18 mouse cellular contexts compared by ENCODE assay signal in the genomic region with DNA sequence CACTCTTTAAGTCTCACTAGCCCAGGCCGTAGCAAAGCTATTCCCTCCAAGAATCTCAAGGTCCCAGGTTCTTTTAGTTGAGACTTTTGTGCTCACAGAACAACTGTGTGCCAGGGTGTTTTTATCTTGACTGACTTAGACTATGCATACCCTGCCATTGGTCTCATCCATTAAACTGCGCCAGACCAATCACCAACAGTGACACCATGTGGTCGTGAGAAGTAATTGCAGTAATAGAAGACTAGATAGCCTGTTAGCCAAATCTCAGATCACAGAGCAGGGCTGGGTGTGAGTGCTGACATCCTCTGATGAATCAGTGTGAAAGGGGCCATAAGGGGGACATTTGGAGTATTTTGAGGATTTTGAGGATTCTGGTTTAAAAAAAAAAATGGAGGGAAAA.
A peak's percentile ranks its signal among the peaks of the same experiment; 100 is the strongest.
DNase-seq lines count a peak whose midpoint lies in the region; ATAC-seq and TF ChIP-seq lines count a peak whose summit lies in the region.
"Had no signal": no experiment of that assay in that cellular context is flagged by ENCODE, and none has a peak within 500 bp of the region (broad histone marks: within the 10 kb centered on the region; RNA-seq: fewer than 3 reads in every experiment).

No protein-coding gene starts in this region.

- H3K27me3 ChIP-seq in kidney, postnatal 0 days (ENCODE audit: insufficient read depth, low read length): no peaks in the 10 kb centered on the region
- no peaks in the 10 kb centered on the region for H3K27me3 ChIP-seq in kidney, adult 2 months (replicated peaks; ENCODE audit: control insufficient read depth, insufficient read depth, low read length)
- H3K27me3 ChIP-seq: embryonic facial prominence, embryonic 15.5 days; hindbrain, embryonic 15.5 days; liver, embryonic 15.5 days; neural tube, embryonic 13.5 days had no signal

- TF ChIP-seq CTCF in kidney, postnatal 0 days (IDR thresholded peaks at IDR 0.05; ENCODE audit: low read depth): peak; percentile 11; the same call in 1 of the 2 replicates
- peak; percentile 13; the same call in 1 of the 2 replicates for TF ChIP-seq CTCF in brain, embryonic 14.5 days (IDR thresholded peaks at IDR 0.05; ENCODE audit: borderline replicate concordance, extremely low read depth, insufficient read depth, insufficient read length)
- no peak for TF ChIP-seq CTCF in kidney, adult 2 months (conservative IDR thresholded peaks at IDR 0.05; ENCODE audit: insufficient read depth, insufficient read length, low read depth, low read length)

- peak; percentile 49 for DNase-seq in CD4-positive, CD25-positive, alpha-beta regulatory T cell, adult 2 months (ENCODE audit: low read depth, low spot score)
- no peak for DNase-seq in kidney, postnatal 0 days (ENCODE audit: low spot score)
- no peak for DNase-seq in kidney, postnatal 25 days
- DNase-seq in A20 (ENCODE audit: low read depth, low spot score): peak; percentile 37
- no peak for DNase-seq in brain, embryonic 14.5 days (ENCODE audit: low read depth)
- no peak for DNase-seq in kidney, adult 2 months
- DNase-seq: adrenal gland, postnatal 25 days; cerebellum, adult 8-10 months; gastrocnemius, postnatal 14 days; right cerebral cortex, postnatal 14 days; thymus, postnatal 14 days had no signal

- H3K4me2 ChIP-seq in kidney, postnatal 0 days (ENCODE audit: low read length): no peak overlapping the region
- H3K4me2 ChIP-seq: embryonic facial prominence, embryonic 15.5 days; hindbrain, embryonic 15.5 days; liver, embryonic 15.5 days; neural tube, embryonic 13.5 days had no signal

- H3K36me3 ChIP-seq in kidney, postnatal 0 days (ENCODE audit: insufficient read depth, low read length): no peaks in the 10 kb centered on the region
- no peaks in the 10 kb centered on the region for H3K36me3 ChIP-seq in kidney, adult 2 months (ENCODE audit: control insufficient read depth, insufficient read depth, low read length)
- H3K36me3 ChIP-seq: embryonic facial prominence, embryonic 15.5 days; G1E; hindbrain, embryonic 15.5 days; liver, embryonic 15.5 days; neural tube, embryonic 13.5 days had no signal

- ATAC-seq in CD4-positive, CD25-positive, alpha-beta regulatory T cell, adult 4 months: no peak
- no peak for ATAC-seq in kidney, postnatal 0 days (replicated peaks; ENCODE audit: low FRiP score, low read depth)
- ATAC-seq in megakaryocyte-erythroid progenitor cell, adult 5-6 weeks (replicated peaks; ENCODE audit: low FRiP score, low TSS enrichment, poor library complexity, severe bottlenecking): no peak

- no peak for TF ChIP-seq POLR2A in brain, embryonic 14.5 days (IDR thresholded peaks at IDR 0.05; ENCODE audit: borderline replicate concordance, extremely low read depth, insufficient read depth, insufficient read length, poor library complexity, severe bottlenecking)
- no peak for TF ChIP-seq POLR2A in kidney, adult 2 months (IDR thresholded peaks at IDR 0.05; ENCODE audit: low read depth, low read length)

- no peaks in the 10 kb centered on the region for H3K9me3 ChIP-seq in kidney, postnatal 0 days (replicated peaks; ENCODE audit: low read length)
- H3K9me3 ChIP-seq: embryonic facial prominence, embryonic 15.5 days; hindbrain, embryonic 15.5 days; liver, embryonic 15.5 days; neural tube, embryonic 13.5 days had no signal

- no peaks in the 10 kb centered on the region for H3K4me1 ChIP-seq in kidney, postnatal 0 days (replicated peaks; ENCODE audit: insufficient read depth, low read length)
- no peaks in the 10 kb centered on the region for H3K4me1 ChIP-seq in kidney, adult 2 months (ENCODE audit: control insufficient read depth, insufficient read depth, low read length)
- H3K4me1 ChIP-seq: liver, embryonic 15.5 days had no signal

- H3K9ac ChIP-seq in kidney, postnatal 0 days (ENCODE audit: low read depth, low read length): no peak overlapping the region
- H3K9ac ChIP-seq: embryonic facial prominence, embryonic 15.5 days; hindbrain, embryonic 15.5 days; liver, embryonic 15.5 days; neural tube, embryonic 13.5 days had no signal

- no peak overlapping the region for H3K4me3 ChIP-seq in kidney, postnatal 0 days (replicated peaks; ENCODE audit: low read depth, low read length)
- no peak overlapping the region for H3K4me3 ChIP-seq in kidney, adult 2 months (ENCODE audit: insufficient read depth, low read depth, low read length)
- H3K4me3 ChIP-seq: embryonic facial prominence, embryonic 15.5 days; hindbrain, embryonic 15.5 days; liver, embryonic 15.5 days; neural tube, embryonic 13.5 days had no signal

- H3K27ac ChIP-seq in kidney, postnatal 0 days: no peak overlapping the region
- H3K27ac ChIP-seq in kidney, adult 2 months (ENCODE audit: insufficient read depth, low read depth, low read length): no peak overlapping the region
- H3K27ac ChIP-seq: embryonic facial prominence, embryonic 15.5 days; hindbrain, embryonic 15.5 days; liver, embryonic 15.5 days; neural tube, embryonic 13.5 days had no signal

- 74% methylated on average over 3 of the region's 3 CpGs for WGBS in kidney, postnatal 0 days
- WGBS in kidney, adult 2 months: 71% methylated on average over 3 of the region's 3 CpGs

Comparison
In these comparisons a context has a peak if more than half of its experiments do, and no peak if none do; other contexts are left out.
1. DNase-seq: peak in CD4-positive, CD25-positive, alpha-beta regulatory T cell, adult 2 months (single experiment) and A20 (single experiment); none in kidney, postnatal 0 days (single experiment), kidney, postnatal 25 days (0 of 2), brain, embryonic 14.5 days (single experiment) and kidney, adult 2 months (single experiment).